Mouse (Mus musculus) heart, embryonic 14.5 days (tissue): ENCODE measurements around the gene Uty. TPM values are rescaled to one million over a fixed set of nuclear protein-coding genes. Genes with fewer than 3 reads are reported as not detected.

Experiments used
- ATAC-seq: fragments of 200-750 bp; cut with Nextera tagmentation; 2 replicates; pipeline ENCODE4 v1.8.0; 2017; ENCODE audit warnings: low read depth, moderate TSS enrichment; ENCODE audit not compliant: insufficient number of reproducible peaks, insufficient read depth, low FRiP score
- H3K27ac ChIP-seq, 2 experiments: fragments of 200-500 bp in 1 of 2; fragments of 300-500 bp in 1 of 2; sonication (generic) in 1 of 2; replicated peaks in 1 of 2; 2 replicates each; pipeline ENCODE4 v1.5.1; 2012 to 2014; ENCODE audit warnings: low read depth in 2 of 2, low read length in 2 of 2, control low read depth in 1 of 2, mild to moderate bottlenecking in 1 of 2, mixed read lengths in 1 of 2; ENCODE audit not compliant: control insufficient read depth in 1 of 2, insufficient read depth in 1 of 2
- H3K27me3 ChIP-seq: fragments of 300-500 bp; sonication (generic); 2 replicates; pipeline ENCODE4 v1.6.1; 2014; ENCODE audit warnings: mild to moderate bottlenecking, low read length, control low read depth; ENCODE audit not compliant: control insufficient read depth, insufficient read depth
- H3K36me3 ChIP-seq: fragments of 300-500 bp; sonication (generic); 2 replicates; pipeline ENCODE4 v1.6.1; 2014; ENCODE audit warnings: mild to moderate bottlenecking, control low read depth, low read length, mixed read lengths; ENCODE audit not compliant: control insufficient read depth, insufficient read depth
- H3K4me1 ChIP-seq, 2 experiments: fragments of 200-500 bp in 1 of 2; fragments of 300-500 bp in 1 of 2; sonication (generic) in 1 of 2; 2 replicates each; pipeline ENCODE4 v1.6.1; 2012 to 2014; ENCODE audit warnings: low read length in 2 of 2, control low read depth in 1 of 2, mixed read lengths in 1 of 2; ENCODE audit not compliant: control insufficient read depth in 2 of 2, insufficient read depth in 2 of 2
- H3K4me2 ChIP-seq: fragments of 300-500 bp; sonication (generic); 2 replicates; pipeline ENCODE4 v1.6.1; 2014; ENCODE audit warnings: mild to moderate bottlenecking, low read length
- H3K4me3 ChIP-seq, 2 experiments: fragments of 200-500 bp in 1 of 2; fragments of 300-500 bp in 1 of 2; sonication (generic) in 1 of 2; 2 replicates each; pipeline ENCODE4 v1.5.1; 2012 to 2014; ENCODE audit warnings: low read length in 2 of 2, mild to moderate bottlenecking in 2 of 2, control low read depth in 1 of 2, low read depth in 1 of 2, moderate library complexity in 1 of 2; ENCODE audit not compliant: control insufficient read depth in 1 of 2, insufficient read depth in 1 of 2
- H3K9ac ChIP-seq: fragments of 300-500 bp; sonication (generic); 2 replicates; pipeline ENCODE4 v1.6.1; 2014; ENCODE audit warnings: mild to moderate bottlenecking, low read length
- H3K9me3 ChIP-seq: fragments of 300-500 bp; sonication (generic); 2 replicates; pipeline ENCODE4 v1.6.1; 2016; ENCODE audit warnings: low read length, control low read depth; ENCODE audit not compliant: control insufficient read depth
- WGBS: fragments of 180-500 bp; shearing (Covaris S2); extraction: QIAGEN DNeasy Blood & Tissue Kit; methylation state at CpG from one replicate; pipeline ENCODE4 v1.1.7; 2014; 5-methylcytosine and 5-hydroxymethylcytosine counted together
- polyA plus RNA-seq: library from polyadenylated mRNA; unstranded; fragments of >200 nt; fragmentation: Nextera tagmentation; extraction: Ambion mirVana; gene quantifications from 2 replicates; pipeline ENCODE4 v1.2.1, GENCODE M21; 2014

Gene Uty
- polyA plus RNA-seq, 1 experiment from 2014 or later, result not detected

DNA sequence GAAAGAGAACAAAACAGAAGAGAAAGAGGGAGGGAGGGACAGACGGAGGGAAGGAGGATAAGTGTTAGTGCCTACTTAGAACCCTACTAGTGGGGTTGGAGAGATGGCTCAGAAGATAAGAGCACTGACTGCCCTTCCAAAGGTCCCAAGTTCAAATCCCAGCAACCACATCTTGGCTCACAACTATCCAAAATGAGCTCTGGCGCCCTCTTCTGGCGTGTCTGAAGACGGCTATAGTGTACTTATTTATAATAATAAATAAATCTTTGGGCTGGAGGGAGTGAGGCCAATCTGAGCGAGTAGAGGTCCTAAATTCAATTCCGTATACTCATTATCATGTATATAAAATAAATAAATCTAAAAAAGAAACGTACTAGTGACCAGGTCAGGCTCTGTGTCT is 25.6 kb downstream of the Uty start:
- Histone ChIP-seq H3K4me1 (no peaks in the 10 kb centered on the region), H3K36me3 (no peaks in the 10 kb centered on the region), H3K27me3 (no peaks in the 10 kb centered on the region), H3K9ac (no peak overlapping the region), H3K4me2 (no peak overlapping the region), H3K4me3 (no peak overlapping the region), H3K9me3 (no peaks in the 10 kb centered on the region), H3K27ac (no peak overlapping the region)
- ATAC-seq, result no peak
- WGBS, result 93% methylated on average over 3 of the region's 7 CpGs

DNA sequence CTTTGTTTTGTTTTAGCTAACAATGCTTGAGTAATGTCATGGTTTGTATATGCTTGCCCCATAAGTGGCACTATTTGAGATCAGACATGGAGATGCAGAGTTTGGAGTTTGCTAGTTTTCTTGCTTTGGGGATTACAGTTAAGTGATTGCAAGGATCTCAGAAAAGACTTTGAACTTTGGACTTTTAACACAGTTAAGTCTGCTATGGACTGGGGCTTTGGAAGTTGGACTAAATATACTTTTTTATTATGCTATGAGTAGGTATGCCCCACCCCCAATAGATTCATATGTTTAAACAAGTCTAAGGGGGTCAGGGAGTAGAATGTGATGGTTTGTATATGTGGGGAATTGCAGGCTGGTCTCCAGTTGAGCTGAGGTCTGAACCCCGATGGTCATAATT is 67.1 kb downstream of the Uty start:
- no CpG with 5 or more reads among the region's 1 CpGs for WGBS
- ATAC-seq, result no peak
- Histone ChIP-seq H3K4me1 (no peaks in the 10 kb centered on the region), H3K9ac (no peak overlapping the region), H3K36me3 (no peaks in the 10 kb centered on the region), H3K27me3 (no peaks in the 10 kb centered on the region), H3K4me2 (no peak overlapping the region), H3K9me3 (no peaks in the 10 kb centered on the region), H3K27ac (no peak overlapping the region), H3K4me3 (no peak overlapping the region)

GRCm38 (mm10) chrY:1163054-1163453 is 82.5 kb downstream of the Uty start:
- Histone ChIP-seq H3K36me3 (no peaks in the 10 kb centered on the region), H3K9ac (no peak overlapping the region), H3K9me3 (no peaks in the 10 kb centered on the region), H3K27me3 (no peaks in the 10 kb centered on the region), H3K27ac (no peak overlapping the region), H3K4me3 (no peak overlapping the region), H3K4me2 (no peak overlapping the region), H3K4me1 (no peaks in the 10 kb centered on the region)
- no peak for ATAC-seq

- Histone ChIP-seq H3K27ac (no peak overlapping the region), H3K36me3 (no peaks in the 10 kb centered on the region), H3K9ac (no peak overlapping the region), H3K9me3 (no peaks in the 10 kb centered on the region), H3K4me3 (no peak overlapping the region), H3K27me3 (no peaks in the 10 kb centered on the region), H3K4me1 (no peaks in the 10 kb centered on the region), H3K4me2 (no peak overlapping the region)
- no peak for ATAC-seq
- 96% methylated on average over 3 of the region's 5 CpGs for WGBS
These were observed 129.4 kb downstream of the Uty start for GRCm38 (mm10) chrY:1116153-1116552.

DNA sequence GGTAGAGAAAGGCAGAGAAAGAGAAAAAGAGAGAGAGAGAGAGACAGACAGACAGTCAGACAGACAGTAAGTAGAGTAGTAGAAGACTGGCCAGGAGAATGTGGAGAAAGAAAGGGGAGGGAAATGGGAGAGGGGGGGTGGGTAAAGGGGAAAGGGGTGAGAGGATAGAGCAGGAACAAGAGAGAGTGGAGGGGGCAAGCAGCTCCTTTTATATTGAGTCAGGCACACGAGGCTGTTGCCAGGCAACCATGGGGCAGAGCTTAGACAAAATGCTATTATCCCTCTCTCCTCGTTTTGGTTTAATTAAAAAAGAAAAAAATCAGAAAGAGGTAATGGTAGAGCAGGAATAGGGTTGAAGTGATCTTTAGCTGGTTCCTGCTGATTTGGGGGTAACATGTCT is 131.5 kb downstream of the Uty start:
- Histone ChIP-seq H3K4me1 (no peaks in the 10 kb centered on the region), H3K27me3 (no peaks in the 10 kb centered on the region), H3K9me3 (no peaks in the 10 kb centered on the region), H3K4me2 (no peak overlapping the region), H3K4me3 (no peak overlapping the region), H3K36me3 (no peaks in the 10 kb centered on the region), H3K9ac (no peak overlapping the region), H3K27ac (no peak overlapping the region)
- 50% methylated on average over 1 of the region's 2 CpGs for WGBS
- ATAC-seq, result no peak

Other genes with a start within 250 kb of the Uty start
- gene Eif2s3y, start 235.2 kb downstream of the Uty start, polyA plus RNA-seq, result 74.2 TPM in 1 of 2 replicates, not detected in the other
- gene Ddx3y, start 40.9 kb upstream of the Uty start, polyA plus RNA-seq, result 35.2 TPM in 1 of 2 replicates, not detected in the other
- not detected in 2 replicates for gene Usp9y, start 214.0 kb upstream of the Uty start, polyA plus RNA-seq